Mouse (Mus musculus): ENCODE data around the gene Tnnt2. TPM values are rescaled to one million over a fixed set of nuclear protein-coding genes. Genes with fewer than 3 reads are reported as not detected.

Gene Tnnt2
- total RNA-seq, 4 experiments from 2014 or later, result 11.8 to 18.8 (median 13.4) TPM

- DNase-seq (ENCODE audit: low spot score in 2 of 2), result no peak
Measured at GRCm38 (mm10) chr1:135817595-135817994, 18.6 kb upstream of the Tnnt2 start.

GRCm38 (mm10) chr1:135818481-135819086 is 17.6 kb upstream of the Tnnt2 start, which contains the start of gene Lad1:
TSS of gene Lad1 (plus strand) at chr1:135818598.
- no peak for DNase-seq (ENCODE audit: low spot score in 2 of 2)

- no peak for DNase-seq (ENCODE audit: low spot score in 2 of 2)
Measured at GRCm38 (mm10) chr1:135820071-135820470, 16.1 kb upstream of the Tnnt2 start.

- DNase-seq (ENCODE audit: low spot score in 2 of 2), result peak in 1 of 2 experiments; percentile 53
Measured at GRCm38 (mm10) chr1:135820736-135821364, 15.3 kb upstream of the Tnnt2 start.

- DNase-seq (ENCODE audit: low spot score in 2 of 2), result no peak
Measured at GRCm38 (mm10) chr1:135821780-135822179, 14.4 kb upstream of the Tnnt2 start.

GRCm38 (mm10) chr1:135828918-135829317 is 7.2 kb upstream of the Tnnt2 start:
- DNase-seq (ENCODE audit: low spot score in 2 of 2), result no peak

- DNase-seq (ENCODE audit: low spot score in 2 of 2), result no peak
Measured at GRCm38 (mm10) chr1:135834206-135834859, 1.8 kb upstream of the Tnnt2 start.

- DNase-seq (ENCODE audit: low spot score in 2 of 2), result no peak
Measured at GRCm38 (mm10) chr1:135834983-135835382, 1.2 kb upstream of the Tnnt2 start.

GRCm38 (mm10) chr1:135838626-135839025 is 2.5 kb downstream of the Tnnt2 start:
- no peak for DNase-seq (ENCODE audit: low spot score in 2 of 2)

GRCm38 (mm10) chr1:135839065-135839464 is 2.9 kb downstream of the Tnnt2 start:
- DNase-seq (ENCODE audit: low spot score in 2 of 2), result no peak

GRCm38 (mm10) chr1:135840675-135841395 is 4.7 kb downstream of the Tnnt2 start:
- no peak for DNase-seq (ENCODE audit: low spot score in 2 of 2)

GRCm38 (mm10) chr1:135843519-135844262 is 7.5 kb downstream of the Tnnt2 start:
- no peak for DNase-seq (ENCODE audit: low spot score in 2 of 2)

- no peak for DNase-seq (ENCODE audit: low spot score in 2 of 2)
Measured at GRCm38 (mm10) chr1:135844481-135844880, 8.3 kb downstream of the Tnnt2 start.

GRCm38 (mm10) chr1:135846632-135847031 is 10.5 kb downstream of the Tnnt2 start:
- no peak for DNase-seq (ENCODE audit: low spot score in 2 of 2)

- no peak for DNase-seq (ENCODE audit: low spot score in 2 of 2)
Measured at GRCm38 (mm10) chr1:135847139-135847562, 11.0 kb downstream of the Tnnt2 start.

- DNase-seq (ENCODE audit: low spot score in 2 of 2), result no peak
Measured at GRCm38 (mm10) chr1:135847611-135848351, 11.6 kb downstream of the Tnnt2 start.

- DNase-seq (ENCODE audit: low spot score in 2 of 2), result no peak
Measured at GRCm38 (mm10) chr1:135850722-135851512, 14.8 kb downstream of the Tnnt2 start.

- DNase-seq (ENCODE audit: low spot score in 2 of 2), result peak in 1 of 2 experiments; percentile 43
Measured at GRCm38 (mm10) chr1:135852044-135852756, 16.0 kb downstream of the Tnnt2 start.

- no peak for DNase-seq (ENCODE audit: low spot score in 2 of 2)
Measured at GRCm38 (mm10) chr1:135853200-135853599, 17.0 kb downstream of the Tnnt2 start.

All from left cerebral cortex, adult 8-10 months (tissue).